Mouse (Mus musculus): ENCODE results near the gene Idh1.

DNA sequence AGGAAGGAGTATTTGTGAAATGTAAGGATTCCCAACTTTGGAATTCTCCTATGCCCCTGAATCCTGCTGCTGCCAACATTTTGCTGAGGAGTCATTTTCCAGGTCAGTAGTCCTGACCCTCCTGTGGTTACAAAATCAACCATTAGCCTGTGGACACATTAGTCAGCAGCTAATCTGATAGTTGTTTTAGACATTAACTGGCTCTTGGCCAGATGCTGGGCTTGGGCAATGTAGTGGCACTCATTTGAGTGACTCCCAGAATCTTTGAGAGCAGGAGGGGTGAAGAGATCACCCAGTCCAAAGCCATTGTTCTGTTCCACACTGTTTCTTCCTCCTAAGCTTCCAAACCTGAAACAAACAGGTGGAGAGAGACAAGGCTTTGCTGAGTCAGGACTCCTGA lies 31.5 kb downstream of the Idh1 start:
- TF ChIP-seq CHD2 (IDR thresholded peaks at IDR 0.05; ENCODE audit: low read depth, low read length): no peak
- no peak for TF ChIP-seq ZNF384 (IDR thresholded peaks at IDR 0.05; ENCODE audit: low read depth, low read length)

Measured in ES-E14 (cell line).